Mouse (Mus musculus): ENCODE results near the gene Timm10. TPM values are rescaled to one million over a fixed set of nuclear protein-coding genes. Genes with fewer than 3 reads are reported as not detected.
A peak's percentile ranks its signal among the peaks of the same experiment; 100 is the strongest.

Gene Timm10
- total RNA-seq, 2 experiments from 2014 or later = 39.6 to 55.6 TPM

- no peak for ATAC-seq (replicated peaks; ENCODE audit: poor library complexity)
These were observed 14.1 kb upstream of the Timm10 start for GRCm38 (mm10) chr2:84812676-84813075.

GRCm38 (mm10) chr2:84819861-84820260, 6.9 kb upstream of the Timm10 start:
- 0 out of 2 replicates have a peak, but pooled peaks have one; percentile 23 for ATAC-seq (replicated peaks; ENCODE audit: poor library complexity)

- no peak for ATAC-seq (replicated peaks; ENCODE audit: poor library complexity)
These were observed 4.2 kb upstream of the Timm10 start, which contains the start of gene Smtnl1 for GRCm38 (mm10) chr2:84822552-84822951. Gene Smtnl1 (minus strand): TSS chr2:84822652.

- ATAC-seq (replicated peaks; ENCODE audit: poor library complexity) = no peak
These were observed 3.6 kb upstream of the Timm10 start for GRCm38 (mm10) chr2:84823237-84823636.

GRCm38 (mm10) chr2:84827283-84827920, 605 bp downstream of the Timm10 start:
- ATAC-seq (replicated peaks; ENCODE audit: poor library complexity) = peak; percentile 45

GRCm38 (mm10) chr2:84831666-84832391, 5.0 kb downstream of the Timm10 start:
- ATAC-seq (replicated peaks; ENCODE audit: poor library complexity) = peak; percentile 64

- no peak for ATAC-seq (replicated peaks; ENCODE audit: poor library complexity)
These were observed 10.3 kb downstream of the Timm10 start for GRCm38 (mm10) chr2:84837107-84837506.

GRCm38 (mm10) chr2:84837817-84838592, 11.2 kb downstream of the Timm10 start:
- ATAC-seq (replicated peaks; ENCODE audit: poor library complexity) = no peak

GRCm38 (mm10) chr2:84838593-84838949, 11.8 kb downstream of the Timm10 start, which contains the start of gene Slc43a1:
Gene Slc43a1 (plus strand): TSS chr2:84838850.
- no peak for ATAC-seq (replicated peaks; ENCODE audit: poor library complexity)

GRCm38 (mm10) chr2:84838993-84839980, 12.5 kb downstream of the Timm10 start:
- peak; percentile 12; the same call in 1 of the 2 replicates for ATAC-seq (replicated peaks; ENCODE audit: poor library complexity)

GRCm38 (mm10) chr2:84840016-84840747, 13.4 kb downstream of the Timm10 start:
- ATAC-seq (replicated peaks; ENCODE audit: poor library complexity) = peak; percentile 57

GRCm38 (mm10) chr2:84840748-84841563, 14.2 kb downstream of the Timm10 start:
- peak; percentile 3; the same call in 1 of the 2 replicates for ATAC-seq (replicated peaks; ENCODE audit: poor library complexity)

GRCm38 (mm10) chr2:84841905-84842304, 15.1 kb downstream of the Timm10 start:
- ATAC-seq (replicated peaks; ENCODE audit: poor library complexity) = peak; percentile 69

GRCm38 (mm10) chr2:84843654-84844053, 16.9 kb downstream of the Timm10 start:
- no peak for ATAC-seq (replicated peaks; ENCODE audit: poor library complexity)

- ATAC-seq (replicated peaks; ENCODE audit: poor library complexity) = no peak
These were observed 18.4 kb downstream of the Timm10 start for GRCm38 (mm10) chr2:84845226-84845625.

- ATAC-seq (replicated peaks; ENCODE audit: poor library complexity) = no peak
These were observed 23.8 kb downstream of the Timm10 start for GRCm38 (mm10) chr2:84850407-84851129.

- ATAC-seq (replicated peaks; ENCODE audit: poor library complexity) = no peak
These were observed 24.6 kb downstream of the Timm10 start for GRCm38 (mm10) chr2:84851130-84852040.

All from megakaryocyte progenitor cell, adult 5-6 weeks (primary cell).